Mouse (Mus musculus) thymus, adult 2 months (tissue): ENCODE measurements around the gene Rtl1. TPM values are rescaled to one million over a fixed set of nuclear protein-coding genes. Genes with fewer than 3 reads are reported as not detected.

ENCODE experiments used
- DNase-seq: peaks from one replicate; pipeline ENCODE4 v3.0.0; 2021
- H3K27ac ChIP-seq: fragments of 200-500 bp; 2 replicates; pipeline ENCODE4 v1.5.1; 2012; ENCODE audit warnings: low read length, control low read depth; ENCODE audit not compliant: control insufficient read depth, insufficient read depth
- H3K27me3 ChIP-seq: fragments of 200-500 bp; 2 replicates; pipeline ENCODE4 v1.6.1; 2012; ENCODE audit warnings: mild to moderate bottlenecking, low read length, moderate library complexity, mixed read lengths; ENCODE audit not compliant: control insufficient read depth, insufficient read depth
- H3K36me3 ChIP-seq: fragments of 200-500 bp; 2 replicates; pipeline ENCODE4 v1.6.1; 2012; ENCODE audit warnings: mild to moderate bottlenecking, low read length, moderate library complexity; ENCODE audit not compliant: control insufficient read depth, insufficient read depth
- H3K4me1 ChIP-seq: fragments of 200-500 bp; replicated peaks from 2 replicates; pipeline ENCODE4 v1.6.1; 2012; ENCODE audit warnings: low read length; ENCODE audit not compliant: control insufficient read depth, insufficient read depth
- H3K4me3 ChIP-seq: fragments of 200-500 bp; 2 replicates; pipeline ENCODE4 v1.5.1; 2012; ENCODE audit warnings: mild to moderate bottlenecking, low read length, control low read depth, moderate library complexity; ENCODE audit not compliant: control insufficient read depth, insufficient read depth
- CTCF ChIP-seq: fragments of 200-500 bp; IDR thresholded peaks from 2 replicates; pipeline ENCODE4 v1.5.1; 2012; ENCODE audit warnings: mild to moderate bottlenecking, control low read depth, low read length, moderate library complexity, borderline replicate concordance; ENCODE audit not compliant: control insufficient read depth, poor library complexity, insufficient read depth; ENCODE audit errors: extremely low read depth
- POLR2A ChIP-seq: fragments of 200-500 bp; IDR thresholded peaks from 2 replicates; pipeline ENCODE4 v1.6.1; 2012; ENCODE audit warnings: mild to moderate bottlenecking, low read length, control low read depth, moderate library complexity; ENCODE audit not compliant: control insufficient read depth, poor library complexity, insufficient read depth; ENCODE audit errors: extremely low read depth
- WGBS: fragments of 180-500 bp; shearing (Covaris S2); methylation state at CpG from one replicate; pipeline ENCODE4 v1.1.7; 2018; 5-methylcytosine and 5-hydroxymethylcytosine counted together
- polyA plus RNA-seq: library from polyadenylated mRNA; depleted of rRNA; stranded (reverse); fragments of >200 nt; gene quantifications from 2 replicates; pipeline ENCODE4 v1.2.3, GENCODE M21; 2012

Gene Rtl1
- polyA plus RNA-seq, 1 experiment, result 0.01 TPM

DNA sequence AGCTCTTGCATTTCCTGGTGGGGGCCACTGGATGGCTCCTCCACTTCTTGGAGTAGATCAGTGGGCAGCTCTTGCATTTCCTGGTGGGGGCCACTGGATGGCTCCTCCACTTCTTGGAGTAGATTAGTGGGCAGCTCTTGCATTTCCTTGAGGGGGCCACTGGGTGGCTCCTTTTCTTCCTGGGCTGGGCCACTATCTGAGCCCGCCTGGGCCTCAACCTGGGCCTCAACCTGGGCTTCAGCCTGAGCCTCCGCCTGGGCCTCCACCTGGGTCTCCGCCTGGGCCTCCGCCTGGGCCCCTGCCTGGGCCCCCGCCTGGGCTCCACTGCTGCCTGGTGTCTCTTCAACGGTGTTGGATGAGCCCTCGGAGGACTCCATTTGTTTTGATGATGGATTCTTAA is 5.2 kb downstream of the Rtl1 start:
- WGBS, result 95% methylated on average over 7 of the region's 7 CpGs
- H3K36me3 ChIP-seq, result no peaks in the 10 kb centered on the region
- TF ChIP-seq CTCF (no peak), POLR2A (no peak)
- no peak overlapping the region for H3K27ac ChIP-seq
- DNase-seq, result no peak
- H3K27me3 ChIP-seq, result no peaks in the 10 kb centered on the region
- H3K4me3 ChIP-seq, result no peak overlapping the region
- H3K4me1 ChIP-seq, result no peaks in the 10 kb centered on the region

DNA sequence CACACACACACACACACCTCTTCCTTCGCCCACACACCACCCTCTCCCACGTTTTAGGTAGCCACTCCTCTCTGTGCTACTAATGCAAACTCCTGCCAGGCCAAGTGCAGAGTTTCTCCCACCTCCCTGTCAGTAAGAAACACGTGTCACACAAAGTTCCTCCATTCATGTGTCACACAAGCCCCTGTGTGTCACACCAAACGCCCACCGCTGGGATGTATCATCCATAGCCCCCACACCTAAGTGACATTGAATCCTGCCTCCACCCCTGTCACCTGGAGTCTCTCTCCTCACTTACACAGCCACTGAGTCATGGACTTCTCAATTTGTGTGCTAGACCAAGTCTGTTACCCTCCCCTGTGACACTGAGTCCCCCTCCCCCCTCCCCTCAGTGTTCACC is 17.9 kb downstream of the Rtl1 start:
- no peaks in the 10 kb centered on the region for H3K27me3 ChIP-seq
- no peak for DNase-seq
- H3K36me3 ChIP-seq, result no peaks in the 10 kb centered on the region
- no peak overlapping the region for H3K27ac ChIP-seq
- no peaks in the 10 kb centered on the region for H3K4me1 ChIP-seq
- no peak for TF ChIP-seq POLR2A
- no peak for TF ChIP-seq CTCF
- 68% methylated on average over 5 of the region's 5 CpGs for WGBS
- no peak overlapping the region for H3K4me3 ChIP-seq

DNA sequence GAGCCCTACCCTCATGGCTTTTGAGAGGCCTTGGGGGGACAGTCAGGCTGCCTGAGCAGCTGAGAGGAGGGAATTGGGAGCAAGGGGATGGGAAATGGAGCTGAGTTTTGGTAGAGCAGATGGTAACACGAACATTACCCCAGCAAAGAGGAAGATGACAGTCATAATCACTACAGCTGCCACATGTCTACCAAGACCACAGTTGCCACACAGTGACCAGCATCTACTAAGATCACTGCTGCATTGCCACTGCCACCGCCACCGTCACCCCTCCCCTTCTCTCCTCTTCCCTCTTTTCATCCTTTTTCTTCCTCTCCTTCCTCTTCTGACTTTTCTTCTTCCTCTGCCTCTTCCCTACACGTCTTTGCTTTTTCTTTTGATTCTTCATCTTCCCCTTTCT is 27.9 kb downstream of the Rtl1 start:
- TF ChIP-seq POLR2A (no peak), CTCF (no peak)
- no peak for DNase-seq
- Histone ChIP-seq H3K4me3 (no peak overlapping the region), H3K27ac (no peak overlapping the region), H3K4me1 (no peaks in the 10 kb centered on the region), H3K27me3 (no peaks in the 10 kb centered on the region), H3K36me3 (no peaks in the 10 kb centered on the region)
- whole genome bisulfite sequencing, result 21% methylated on average over 4 of the region's 4 CpGs

GRCm38 (mm10) chr12:109560111-109560695 is 39.9 kb downstream of the Rtl1 start:
- no peak for DNase-seq
- H3K27ac ChIP-seq, result no peak overlapping the region
- H3K4me1 ChIP-seq, result no peaks in the 10 kb centered on the region
- no peaks in the 10 kb centered on the region for H3K27me3 ChIP-seq
- TF ChIP-seq CTCF (no peak), POLR2A (no peak)
- 94% methylated on average over 10 of the region's 10 CpGs for WGBS
- no peaks in the 10 kb centered on the region for H3K36me3 ChIP-seq
- H3K4me3 ChIP-seq, result no peak overlapping the region

- Histone ChIP-seq H3K36me3 (no peaks in the 10 kb centered on the region), H3K27me3 (no peaks in the 10 kb centered on the region), H3K4me1 (no peaks in the 10 kb centered on the region), H3K4me3 (no peak overlapping the region), H3K27ac (no peak overlapping the region)
- WGBS, result 72% methylated on average over 7 of the region's 7 CpGs
- no peak for TF ChIP-seq CTCF
- DNase-seq, result no peak
Measured at GRCm38 (mm10) chr12:109558891-109559487, 41.1 kb downstream of the Rtl1 start.

DNA sequence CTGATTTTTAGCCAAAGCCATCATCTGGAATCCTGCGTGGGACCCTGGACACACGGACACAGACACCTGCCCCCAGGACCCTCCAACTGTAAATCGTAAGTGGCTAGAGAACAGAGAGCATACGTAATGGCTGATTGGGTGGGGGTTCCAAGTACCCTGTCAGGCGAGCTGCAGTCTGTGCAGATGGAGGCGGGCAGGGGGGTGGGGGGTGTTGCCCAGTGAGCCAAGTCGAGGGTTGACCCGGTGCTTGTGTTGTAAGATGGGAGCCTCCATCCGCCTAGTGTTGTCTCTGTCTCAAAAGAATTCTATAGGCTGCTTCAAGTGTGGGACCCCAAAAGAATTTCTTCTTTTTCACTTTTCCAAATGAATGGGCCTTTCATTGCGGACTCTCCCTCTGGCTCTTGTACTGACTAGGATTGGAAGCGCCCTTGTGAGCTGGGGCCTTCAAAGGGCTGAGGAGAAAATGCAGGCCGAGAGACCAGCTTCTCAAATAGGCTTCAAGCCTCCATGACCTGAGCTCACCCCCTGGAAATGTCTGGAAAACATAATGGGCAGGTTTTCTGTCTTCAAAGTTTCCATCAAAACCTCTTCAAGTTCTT is 41.8 kb downstream of the Rtl1 start:
- WGBS, result 95% methylated on average over 12 of the region's 12 CpGs

More for the DNA sequence above, 41.8 kb downstream of the Rtl1 start:
- H3K4me1 ChIP-seq, result no peaks in the 10 kb centered on the region
- no peak overlapping the region for H3K4me3 ChIP-seq
- DNase-seq, result no peak
- no peak for TF ChIP-seq CTCF
- TF ChIP-seq POLR2A, result no peak
- H3K36me3 ChIP-seq, result no peaks in the 10 kb centered on the region
- H3K27me3 ChIP-seq, result no peaks in the 10 kb centered on the region
- H3K27ac ChIP-seq, result no peak overlapping the region
